Mouse (Mus musculus) sigmoid colon, adult 10 weeks (tissue): ENCODE data around the gene Crtc1. TPM values are rescaled to one million over a fixed set of nuclear protein-coding genes. Genes with fewer than 3 reads are reported as not detected.

ENCODE experiments used
- polyA plus RNA-seq: library from polyadenylated mRNA; stranded (reverse); fragments of 350-450 nt; fragmentation: Illumina TruSeq; extraction: RNeasy Lipid Tissue Mini Kit (QIAGEN cat#74804); gene quantifications from one replicate; pipeline ENCODE4 v1.2.3, GENCODE M21; 2014; ENCODE audit warnings: low read depth, low replicate concordance

Gene Crtc1
- polyA plus RNA-seq: 2.8 TPM

GRCm38 (mm10) chr8:70439055-70439847 is at the start of gene Crtc1:
TSS of gene Crtc1 (minus strand) at chr8:70439579.

GRCm38 (mm10) chr8:70486941-70487520 is 47.7 kb upstream of the Crtc1 start, which contains the start of gene Tmem59l:
TSS of gene Tmem59l (minus strand) at chr8:70487358.

GRCm38 (mm10) chr8:70476333-70477268 is 37.2 kb upstream of the Crtc1 start, which contains the start of gene Klhl26:
TSS of gene Klhl26 (minus strand) at chr8:70476968.

GRCm38 (mm10) chr8:70373397-70374317 is 65.7 kb downstream of the Crtc1 start, which contains the start of gene Comp:
TSS of gene Comp (plus strand) at chr8:70373558.

GRCm38 (mm10) chr8:70353194-70353817 is 86.1 kb downstream of the Crtc1 start, which contains the start of gene Upf1:
TSS of gene Upf1 (minus strand) at chr8:70353278.

Other genes with a start within 250 kb of the Crtc1 start
- 2.3 TPM for gene Slc25a42, start 227.3 kb downstream of the Crtc1 start, polyA plus RNA-seq
- gene Sugp2, start 205.4 kb downstream of the Crtc1 start, polyA plus RNA-seq: 7.2 TPM
- 0.79 TPM for gene Armc6, start 205.1 kb downstream of the Crtc1 start, polyA plus RNA-seq
- gene Homer3, start 156.8 kb downstream of the Crtc1 start, polyA plus RNA-seq: not detected
- gene Ddx49, start 137.1 kb downstream of the Crtc1 start, polyA plus RNA-seq: 5.1 TPM
- gene Cope, start 137.1 kb downstream of the Crtc1 start, polyA plus RNA-seq: 1.3 TPM
- gene Cers1, start 123.8 kb downstream of the Crtc1 start, polyA plus RNA-seq: not detected
- not detected for gene Gdf1, start 109.8 kb downstream of the Crtc1 start, polyA plus RNA-seq
- gene Upf1, start 86.3 kb downstream of the Crtc1 start, polyA plus RNA-seq: 3.8 TPM
- not detected for gene Comp, start 66.0 kb downstream of the Crtc1 start, polyA plus RNA-seq
- gene Klhl26, start 37.4 kb upstream of the Crtc1 start, polyA plus RNA-seq: 2.3 TPM
- not detected for gene Tmem59l, start 47.8 kb upstream of the Crtc1 start, polyA plus RNA-seq
- gene Crlf1, start 53.6 kb upstream of the Crtc1 start, polyA plus RNA-seq: not detected
- 2.6 TPM for gene Rex1bd, start 67.2 kb upstream of the Crtc1 start, polyA plus RNA-seq
- 2.6 TPM for gene Uba52, start 71.2 kb upstream of the Crtc1 start, polyA plus RNA-seq
- gene Fkbp8, start 88.1 kb upstream of the Crtc1 start, polyA plus RNA-seq: 8.5 TPM
- 9.0 TPM for gene Kxd1, start 88.4 kb upstream of the Crtc1 start, polyA plus RNA-seq
- gene Ell, start 99.9 kb upstream of the Crtc1 start, polyA plus RNA-seq: 0.98 TPM
- not detected for gene Isyna1, start 154.8 kb upstream of the Crtc1 start, polyA plus RNA-seq
- gene Ssbp4, start 169.3 kb upstream of the Crtc1 start, polyA plus RNA-seq: not detected
- gene Lrrc25, start 176.6 kb upstream of the Crtc1 start, polyA plus RNA-seq: not detected
- not detected for gene Gdf15, start 192.9 kb upstream of the Crtc1 start, polyA plus RNA-seq
- gene Pgpep1, start 220.8 kb upstream of the Crtc1 start, polyA plus RNA-seq: 13.4 TPM
- gene Lsm4, start 233.7 kb upstream of the Crtc1 start, polyA plus RNA-seq: not detected